Mouse (Mus musculus) liver, postnatal 0 days (tissue): Measurements from ENCODE around the gene Galnt10.

Experiments
- CTCF ChIP-seq: sonication (generic); IDR thresholded peaks from 2 replicates; pipeline ENCODE4 v1.5.1; 2016; ENCODE audit warnings: antibody characterized with exemption, low read depth
- EP300 ChIP-seq: IDR thresholded peaks from 2 replicates; pipeline ENCODE4 v1.6.1; 2016; ENCODE audit warnings: antibody characterized with exemption, low read depth, mild to moderate bottlenecking

DNA sequence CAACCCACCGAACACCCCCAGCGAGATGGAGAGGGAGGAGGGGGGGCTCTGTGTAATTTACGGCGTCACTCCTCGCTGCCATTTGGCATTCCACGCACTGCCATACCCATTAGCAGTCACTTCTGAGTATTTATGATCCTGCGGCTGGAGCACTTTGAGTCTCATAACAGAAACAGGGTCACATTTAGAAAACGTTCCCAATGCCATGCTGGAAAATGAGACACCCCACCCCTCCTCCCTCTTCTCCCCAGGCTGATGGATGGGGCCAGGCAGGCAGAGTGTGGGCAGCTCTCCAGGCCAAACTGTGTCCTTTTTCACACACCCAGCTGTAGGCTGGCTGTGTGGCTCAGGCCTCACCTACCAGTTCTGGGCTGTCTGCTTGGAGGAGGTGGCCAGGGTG is 38.7 kb downstream of the Galnt10 start:
- TF ChIP-seq CTCF: no peak
- TF ChIP-seq EP300: no peak
